Mouse (Mus musculus) lung, adult 2 months (tissue): ENCODE measurements at regions not wholly inside any gene's neighbourhood (a gene's known extent, or its start where the extent isn't known, plus 50 kb on each side); places are given as distances from the start of the nearest gene placed in this dataset.

Experiments used
- DNase-seq: peaks from one replicate; pipeline ENCODE4 v3.0.0; 2022
- H3K4me1 ChIP-seq: fragments of 200-500 bp; 2 replicates; pipeline ENCODE4 v1.6.1; 2011; ENCODE audit warnings: low read length; ENCODE audit not compliant: control insufficient read depth, insufficient read depth
- H3K4me3 ChIP-seq: fragments of 200-500 bp; replicated peaks from 2 replicates; pipeline ENCODE3; 2011; ENCODE audit warnings: low read depth, mild to moderate bottlenecking, control low read depth, low read length; ENCODE audit errors: extremely low read depth
- CTCF ChIP-seq: fragments of 200-500 bp; IDR thresholded peaks from 2 replicates; pipeline ENCODE4 v1.5.1; 2011; ENCODE audit warnings: mild to moderate bottlenecking, low read length, control low read depth; ENCODE audit not compliant: insufficient read depth
- POLR2A ChIP-seq: fragments of 200-500 bp; IDR thresholded peaks from 2 replicates; pipeline ENCODE4 v1.6.1; 2011; ENCODE audit warnings: low read depth, mild to moderate bottlenecking, control low read depth, low read length, borderline replicate concordance; ENCODE audit errors: extremely low read depth
- WGBS: fragments of 180-500 bp; shearing (Covaris S2); methylation state at CpG from one replicate; pipeline ENCODE4 v1.1.7; 2018; 5-methylcytosine and 5-hydroxymethylcytosine counted together

- DNase-seq, result no peak
- no peak for TF ChIP-seq POLR2A
- TF ChIP-seq CTCF, result no peak
- H3K4me3 ChIP-seq, result no peak overlapping the region
- no peaks in the 10 kb centered on the region for H3K4me1 ChIP-seq
- 56% methylated on average over 3 of the region's 3 CpGs for WGBS
These were observed 211.8 kb upstream of the Gm10192 start for GRCm38 (mm10) chr4:97394697-97395280.

GRCm38 (mm10) chr4:97381084-97381483 lies 198.1 kb upstream of the Gm10192 start:
- Histone ChIP-seq H3K4me3 (no peak overlapping the region), H3K4me1 (no peaks in the 10 kb centered on the region)
- DNase-seq, result peak; percentile 29
- TF ChIP-seq CTCF (no peak), POLR2A (no peak)
- WGBS, result 44% methylated on average over 3 of the region's 3 CpGs

GRCm38 (mm10) chr4:97377593-97378542 lies 194.9 kb upstream of the Gm10192 start:
- 60% methylated on average over 8 of the region's 8 CpGs for WGBS
- DNase-seq, result no peak
- TF ChIP-seq POLR2A, result no peak
- no peak for TF ChIP-seq CTCF
- H3K4me3 ChIP-seq, result no peak overlapping the region
- H3K4me1 ChIP-seq, result no peaks in the 10 kb centered on the region

GRCm38 (mm10) chr4:97360473-97360872 lies 177.5 kb upstream of the Gm10192 start:
- H3K4me1 ChIP-seq, result peaks cover 2% of the 10 kb centered on the region; the same call in 1 of the 2 replicates
- no peak for DNase-seq
- no peak overlapping the region for H3K4me3 ChIP-seq
- WGBS, result 86% methylated on average over 2 of the region's 2 CpGs
- TF ChIP-seq POLR2A, result no peak
- TF ChIP-seq CTCF, result no peak

- TF ChIP-seq POLR2A, result no peak
- no peak for TF ChIP-seq CTCF
- DNase-seq, result no peak
- Histone ChIP-seq H3K4me1 (peaks cover 2% of the 10 kb centered on the region; the same call in 1 of the 2 replicates), H3K4me3 (no peak overlapping the region)
- WGBS, result 39% methylated on average over 1 of the region's 1 CpGs
These were observed 175.0 kb upstream of the Gm10192 start for GRCm38 (mm10) chr4:97357958-97358357.

- Histone ChIP-seq H3K4me1 (no peaks in the 10 kb centered on the region), H3K4me3 (no peak overlapping the region)
- WGBS, result 64% methylated on average over 3 of the region's 3 CpGs
- TF ChIP-seq CTCF (no peak), POLR2A (no peak)
- DNase-seq, result no peak
These were observed 163.8 kb upstream of the Gm10192 start for GRCm38 (mm10) chr4:97346799-97347198.

- no peak for DNase-seq
- Histone ChIP-seq H3K4me3 (no peak overlapping the region), H3K4me1 (no peaks in the 10 kb centered on the region)
- TF ChIP-seq CTCF (no peak), POLR2A (no peak)
- 78% methylated on average over 2 of the region's 2 CpGs for WGBS
These were observed 161.4 kb upstream of the Gm10192 start for GRCm38 (mm10) chr4:97344335-97344734.

GRCm38 (mm10) chr4:97343378-97343777 lies 160.4 kb upstream of the Gm10192 start:
- TF ChIP-seq POLR2A (no peak), CTCF (no peak)
- DNase-seq, result no peak
- 61% methylated on average over 1 of the region's 1 CpGs for WGBS
- Histone ChIP-seq H3K4me3 (no peak overlapping the region), H3K4me1 (no peaks in the 10 kb centered on the region)
